Mouse (Mus musculus) neutrophil, adult 59 days (primary cell): ENCODE measurements around the gene Olfr178. TPM values are rescaled to one million over a fixed set of nuclear protein-coding genes. Genes with fewer than 3 reads are reported as not detected.

Experiments
- total RNA-seq, 2 experiments: library from RNA; stranded (reverse); gene quantifications; 1 replicate in 1 of 2; 2 replicates in 1 of 2; pipeline ENCODE4 v1.2.4; 2023

The Olfr178 gene
- not detected for total RNA-seq

GRCm38 (mm10) chr16:58891963-58892362 is at the start of gene Olfr178:
TSS of gene Olfr178 (minus strand) at chr16:58892063.

DNA sequence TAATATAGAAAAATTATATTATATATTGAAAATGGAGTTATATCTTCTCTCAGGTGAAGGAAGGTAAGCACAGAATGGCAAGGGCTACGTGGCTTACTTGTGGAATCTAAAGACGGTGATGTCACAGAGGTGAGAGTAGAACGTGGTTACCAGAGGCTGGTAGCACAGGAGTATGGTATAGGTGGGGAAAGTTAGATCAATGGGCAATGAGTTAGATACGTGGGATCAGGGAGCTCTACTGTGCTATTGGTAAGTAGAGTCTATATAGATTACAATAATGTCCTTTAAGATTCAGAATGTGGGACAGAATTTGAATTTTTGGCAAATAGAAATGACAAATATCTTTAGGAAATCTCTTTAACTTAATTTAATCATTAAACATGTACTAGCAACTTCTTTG is 37.4 kb upstream of the Olfr178 start, which contains the start of gene Olfr180:
Gene Olfr180, minus strand, starts transcription at position 101 of the 400 bp plus-strand sequence.

DNA sequence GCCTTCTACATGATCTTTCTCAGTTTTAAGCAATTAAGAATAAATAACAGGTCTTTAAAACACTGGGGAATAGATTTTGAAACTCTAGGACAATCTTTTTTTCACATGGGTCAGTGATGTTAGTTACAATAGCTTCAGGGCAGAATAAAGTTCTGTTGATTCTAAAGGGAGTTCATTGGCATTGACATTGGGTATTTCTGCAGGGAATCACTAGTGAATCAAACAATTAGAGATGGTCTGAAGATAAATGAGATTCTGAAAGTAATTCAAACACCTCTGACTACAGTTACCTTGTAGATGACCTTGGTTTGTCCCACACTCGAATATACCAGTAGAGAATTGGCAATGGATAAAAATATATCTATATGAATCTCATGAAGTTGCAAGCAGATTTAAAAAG is 36.8 kb upstream of the Olfr178 start, which contains the start of gene Olfr181:
Gene Olfr181, minus strand, starts transcription at position 101 of the 400 bp plus-strand sequence.

DNA sequence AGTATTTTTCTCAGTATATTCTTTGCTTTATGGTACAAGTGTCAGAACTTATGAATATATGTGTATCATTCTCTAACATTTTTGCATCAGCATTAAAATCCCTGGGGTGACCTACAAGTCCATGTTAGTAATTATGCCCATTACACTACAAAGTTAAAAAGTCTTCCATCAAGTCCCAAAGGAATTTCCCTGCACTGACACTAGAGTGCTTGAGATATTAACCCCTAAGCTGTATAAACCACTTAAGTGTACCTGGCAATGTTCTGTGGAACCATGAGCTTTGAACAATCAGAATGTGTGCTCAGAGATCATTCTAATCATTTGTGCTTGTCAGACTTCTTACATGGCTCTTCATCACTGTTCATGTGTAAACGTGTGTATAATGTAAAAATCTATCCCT is 17.2 kb downstream of the Olfr178 start, which contains the start of gene Olfr177:
Gene Olfr177, minus strand, starts transcription at position 101 of the 400 bp plus-strand sequence.

Other genes starting within 250 kb of the Olfr178 start
- 10 to 100 TPM; 16.4 to 34.2 TPM for gene Cpox, start 221.8 kb downstream of the Olfr178 start, total RNA-seq
- gene Gpr15, start 173.0 kb downstream of the Olfr178 start, total RNA-seq: under 1 TPM; 0.31 to 0.42 TPM
- gene Cldnd1, start 164.2 kb downstream of the Olfr178 start, total RNA-seq: 10 to 100 TPM; 30.5 to 37.7 TPM
- gene Olfr172, start 128.9 kb downstream of the Olfr178 start, total RNA-seq: not detected
- gene Olfr173, start 91.8 kb downstream of the Olfr178 start, total RNA-seq: not detected
- not detected for gene Olfr175-ps1, start 65.3 kb downstream of the Olfr178 start, total RNA-seq
- gene Olfr177, start 17.3 kb downstream of the Olfr178 start, total RNA-seq: not detected
- gene Olfr181, start 36.7 kb upstream of the Olfr178 start, total RNA-seq: not detected
- not detected for gene Olfr180, start 37.3 kb upstream of the Olfr178 start, total RNA-seq
- not detected for gene Olfr183, start 103.3 kb upstream of the Olfr178 start, total RNA-seq
- gene Olfr186, start 138.2 kb upstream of the Olfr178 start, total RNA-seq: not detected
- gene Olfr187, start 147.7 kb upstream of the Olfr178 start, total RNA-seq: not detected
- not detected for gene Olfr190, start 185.9 kb upstream of the Olfr178 start, total RNA-seq
- not detected for gene Olfr191, start 197.8 kb upstream of the Olfr178 start, total RNA-seq
- not detected for gene Olfr193, start 219.8 kb upstream of the Olfr178 start, total RNA-seq
- not detected for gene Olfr194, start 229.0 kb upstream of the Olfr178 start, total RNA-seq